Mouse (Mus musculus) small intestine, adult 2 months (tissue): ENCODE measurements at regions not wholly inside any gene's neighbourhood (a gene's known extent, or its start where the extent isn't known, plus 50 kb on each side); places are given as distances from the start of the nearest gene placed in this dataset.

Experiments
- H3K27ac ChIP-seq: fragments of 200-500 bp; 2 replicates; pipeline ENCODE4 v1.5.1; 2012; ENCODE audit warnings: low read depth, low read length, control low read depth, inconsistent platforms; ENCODE audit not compliant: insufficient read depth
- H3K27me3 ChIP-seq: fragments of 200-500 bp; 2 replicates; pipeline ENCODE4 v1.6.1; 2012; ENCODE audit warnings: mild to moderate bottlenecking, moderate library complexity, low read length, inconsistent platforms; ENCODE audit not compliant: control insufficient read depth, insufficient read depth
- H3K36me3 ChIP-seq: fragments of 200-500 bp; 2 replicates; pipeline ENCODE4 v1.6.1; 2012; ENCODE audit warnings: mild to moderate bottlenecking, low read length, control low read depth, inconsistent platforms; ENCODE audit not compliant: control insufficient read depth, insufficient read depth
- H3K4me1 ChIP-seq: fragments of 200-500 bp; 2 replicates; pipeline ENCODE4 v1.6.1; 2012; ENCODE audit warnings: low read length, inconsistent platforms, mixed read lengths; ENCODE audit not compliant: control insufficient read depth, insufficient read depth, insufficient read length
- H3K4me3 ChIP-seq: fragments of 200-500 bp; 2 replicates; pipeline ENCODE4 v1.5.1; 2012; ENCODE audit warnings: low read depth, mild to moderate bottlenecking, control low read depth, inconsistent platforms, low read length, moderate library complexity
- CTCF ChIP-seq: fragments of 200-500 bp; IDR thresholded peaks from 2 replicates; pipeline ENCODE4 v1.5.1; 2012; ENCODE audit warnings: low read depth, mild to moderate bottlenecking, control low read depth, inconsistent platforms, low read length, moderate library complexity, mixed read lengths; ENCODE audit not compliant: insufficient replicate concordance, insufficient read length; ENCODE audit errors: extremely low read depth
- POLR2A ChIP-seq: fragments of 200-500 bp; IDR thresholded peaks from 2 replicates; pipeline ENCODE4 v1.6.1; 2012; ENCODE audit warnings: low read depth, mild to moderate bottlenecking, control low read depth, inconsistent platforms, low read length, moderate library complexity
- WGBS: fragments of 180-500 bp; shearing (Covaris S2); methylation state at CpG from one replicate; pipeline ENCODE4 v1.1.7; 2018; 5-methylcytosine and 5-hydroxymethylcytosine counted together

DNA sequence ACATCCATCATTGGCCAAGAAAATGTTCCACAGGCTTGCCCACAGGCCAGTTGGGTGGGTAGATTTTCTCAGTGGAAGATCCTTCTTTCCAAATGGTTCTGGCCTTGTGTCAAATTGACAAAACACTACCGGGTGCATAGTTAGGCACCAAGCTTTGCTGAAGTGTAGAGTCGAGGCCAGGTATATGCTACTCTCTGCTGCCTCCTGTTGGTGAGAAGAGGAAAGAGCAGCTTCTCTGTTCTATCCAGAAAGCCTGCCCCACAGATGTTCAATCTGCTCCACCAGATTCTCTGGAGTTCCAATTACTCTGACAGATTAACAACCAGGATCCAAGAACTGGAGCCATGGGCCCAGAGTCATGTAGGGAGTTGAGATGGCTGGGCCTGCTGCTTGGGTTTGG, 154.4 kb upstream of the Usp24 start:
- H3K27me3 ChIP-seq = no peaks in the 10 kb centered on the region
- TF ChIP-seq CTCF = peak; percentile 20; the same call in 1 of the 2 replicates
- no peak for TF ChIP-seq POLR2A
- H3K4me3 ChIP-seq = no peak overlapping the region
- 53% methylated on average over 2 of the region's 2 CpGs for WGBS
- H3K36me3 ChIP-seq = no peaks in the 10 kb centered on the region
- H3K4me1 ChIP-seq = no peaks in the 10 kb centered on the region
- H3K27ac ChIP-seq = no peak overlapping the region

GRCm38 (mm10) chr4:106162551-106162950, 153.5 kb upstream of the Usp24 start:
- TF ChIP-seq CTCF (no peak), POLR2A (no peak)
- Histone ChIP-seq H3K27ac (no peak overlapping the region), H3K27me3 (no peaks in the 10 kb centered on the region), H3K4me3 (no peak overlapping the region), H3K36me3 (no peaks in the 10 kb centered on the region), H3K4me1 (no peaks in the 10 kb centered on the region)
- WGBS = 23% methylated on average over 1 of the region's 1 CpGs

DNA sequence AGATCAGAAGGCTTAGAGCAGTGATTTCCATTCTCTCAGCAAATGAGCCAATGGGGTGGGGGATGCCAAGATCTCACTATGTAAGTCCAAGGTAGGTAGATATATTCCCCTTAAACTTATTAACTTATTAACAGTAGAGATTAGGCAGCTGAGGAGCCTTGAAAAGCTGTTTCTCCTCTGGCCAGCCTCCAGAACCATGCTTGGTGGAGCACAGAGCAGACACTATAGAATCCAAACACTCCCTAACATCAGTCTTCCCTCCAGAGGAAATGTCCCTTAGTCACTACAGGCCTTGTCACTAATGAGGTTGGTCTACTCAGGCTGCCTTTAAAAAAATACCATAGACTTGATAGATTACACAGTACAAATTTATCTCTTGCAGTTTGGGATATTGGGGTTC, 152.8 kb upstream of the Usp24 start:
- Histone ChIP-seq H3K4me1 (no peaks in the 10 kb centered on the region), H3K27me3 (no peaks in the 10 kb centered on the region), H3K27ac (no peak overlapping the region), H3K36me3 (no peaks in the 10 kb centered on the region), H3K4me3 (no peak overlapping the region)
- TF ChIP-seq CTCF = no peak
- TF ChIP-seq POLR2A = no peak

- Histone ChIP-seq H3K27me3 (no peaks in the 10 kb centered on the region), H3K4me1 (no peaks in the 10 kb centered on the region; the same call in 1 of the 2 replicates), H3K27ac (peak overlapping the region; percentile 59), H3K4me3 (no peak overlapping the region), H3K36me3 (no peaks in the 10 kb centered on the region)
- 75% methylated on average over 4 of the region's 4 CpGs for WGBS
- TF ChIP-seq POLR2A (no peak), CTCF (no peak)
Measured at GRCm38 (mm10) chr4:106167716-106168115, 148.3 kb upstream of the Usp24 start.

DNA sequence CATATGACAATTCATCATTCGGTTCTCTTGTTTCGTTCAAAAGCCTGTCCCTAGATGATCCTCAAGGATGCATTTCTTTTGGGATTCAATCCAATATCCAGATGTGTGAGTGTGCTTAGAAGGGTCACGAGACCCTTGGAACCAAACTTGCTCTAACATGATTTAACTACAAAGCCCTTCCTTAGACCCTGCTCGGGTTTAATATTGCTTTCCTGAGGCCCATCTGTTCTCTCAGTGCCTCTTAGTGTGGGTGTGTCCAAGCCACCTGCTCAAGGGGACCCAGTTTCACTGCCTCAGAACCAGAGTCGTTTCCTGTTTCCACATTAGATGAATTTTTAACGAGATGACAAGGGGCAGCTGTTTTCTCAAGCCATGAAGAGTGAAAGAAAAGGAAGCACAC, 147.3 kb upstream of the Usp24 start:
- Histone ChIP-seq H3K27me3 (no peaks in the 10 kb centered on the region), H3K27ac (peak overlapping the region; percentile 43; the same call in 1 of the 2 replicates), H3K4me1 (no peaks in the 10 kb centered on the region; the same call in 1 of the 2 replicates), H3K4me3 (no peak overlapping the region), H3K36me3 (no peaks in the 10 kb centered on the region)
- no peak for TF ChIP-seq CTCF
- no peak for TF ChIP-seq POLR2A
- 45% methylated on average over 6 of the region's 6 CpGs for WGBS

- no peak for TF ChIP-seq POLR2A
- TF ChIP-seq CTCF = no peak
- Histone ChIP-seq H3K27me3 (no peaks in the 10 kb centered on the region), H3K4me1 (no peaks in the 10 kb centered on the region; the same call in 1 of the 2 replicates), H3K4me3 (no peak overlapping the region), H3K27ac (no peak overlapping the region), H3K36me3 (no peaks in the 10 kb centered on the region)
- 93% methylated on average over 4 of the region's 4 CpGs for WGBS
Measured at GRCm38 (mm10) chr4:106169466-106169865, 146.5 kb upstream of the Usp24 start.

DNA sequence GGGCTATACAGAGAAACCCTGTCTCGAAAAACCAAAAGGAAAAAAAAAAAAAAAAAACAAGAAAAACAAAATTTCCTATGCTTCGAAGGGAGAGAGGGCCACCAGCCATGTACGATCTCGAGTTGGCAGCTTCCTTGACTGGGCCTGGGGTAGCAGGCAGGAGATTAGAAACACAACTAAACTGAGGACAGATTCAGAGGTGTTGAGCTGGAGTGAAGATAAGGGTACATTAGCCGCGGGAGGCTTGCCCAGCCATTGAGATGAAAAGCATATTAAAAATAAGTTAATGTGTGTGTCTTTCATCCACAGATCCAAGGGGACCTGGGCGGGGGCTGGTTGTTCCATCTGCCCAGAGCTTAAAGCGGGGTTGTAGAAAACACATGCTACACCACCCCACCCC, 145.3 kb upstream of the Usp24 start:
- TF ChIP-seq POLR2A = no peak
- no peak for TF ChIP-seq CTCF
- Histone ChIP-seq H3K36me3 (no peaks in the 10 kb centered on the region), H3K27ac (no peak overlapping the region), H3K27me3 (no peaks in the 10 kb centered on the region), H3K4me3 (no peak overlapping the region), H3K4me1 (no peaks in the 10 kb centered on the region; the same call in 1 of the 2 replicates)
- WGBS = 86% methylated on average over 8 of the region's 8 CpGs

- Histone ChIP-seq H3K27me3 (no peaks in the 10 kb centered on the region), H3K4me3 (no peak overlapping the region), H3K4me1 (no peaks in the 10 kb centered on the region), H3K36me3 (no peaks in the 10 kb centered on the region), H3K27ac (no peak overlapping the region)
- TF ChIP-seq POLR2A (no peak), CTCF (no peak)
- 56% methylated on average over 5 of the region's 5 CpGs for WGBS
Measured at GRCm38 (mm10) chr4:106175352-106175751, 140.7 kb upstream of the Usp24 start.
